Mouse (Mus musculus) right cerebral cortex, adult 2 months (tissue): ENCODE results near the gene Serpina3i.

Experiments
- DNase-seq, 2 experiments: peaks; one replicate each; pipeline ENCODE4 v3.0.0; 2021 to 2022; ENCODE audit warnings: low spot score in 2 of 2

Gene Serpina3i

DNA sequence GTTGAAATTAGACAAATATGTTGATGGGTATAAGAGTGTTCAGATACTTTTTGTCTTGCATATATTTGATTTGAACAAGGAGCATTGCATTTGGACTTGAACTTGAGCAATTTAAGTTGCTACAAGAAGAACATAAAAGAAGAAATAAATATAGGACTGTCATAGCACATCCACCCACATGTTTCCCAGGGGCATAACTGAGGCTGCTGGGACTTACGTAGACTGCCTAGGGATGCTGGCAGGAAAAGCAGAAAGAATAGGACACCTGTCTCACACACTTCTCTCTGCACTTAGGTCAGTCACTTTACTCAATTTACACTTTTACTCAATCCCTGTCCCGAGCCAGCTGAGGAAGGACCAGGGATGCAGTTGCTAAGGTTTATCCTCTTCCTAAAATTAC is 31.0 kb downstream of the Serpina3i start:
- no peak for DNase-seq

GRCm38 (mm10) chr12:104298049-104298448 is 35.1 kb downstream of the Serpina3i start:
- no peak for DNase-seq

- no peak for DNase-seq
Observed at GRCm38 (mm10) chr12:104305991-104306390, 43.1 kb downstream of the Serpina3i start.

- DNase-seq, result no peak
Observed at GRCm38 (mm10) chr12:104314253-104314652, 51.3 kb downstream of the Serpina3i start, which contains the start of gene Serpina3j. Serpina3j (plus strand) TSS chr12:104314553.
